Mouse (Mus musculus) midbrain, embryonic 15.5 days (tissue): ENCODE measurements around the gene Phactr1. TPM values are rescaled to one million over a fixed set of nuclear protein-coding genes. Genes with fewer than 3 reads are reported as not detected.
"Not testable (repeated sequence)": the region's sequence is repeated elsewhere in the genome, so short reads cannot be mapped to it uniquely, and the experiment has no call there.

Experiments used
- ATAC-seq: fragments of 200-750 bp; cut with Nextera tagmentation; replicated peaks from 2 replicates; pipeline ENCODE4 v1.8.0; 2017; ENCODE audit warnings: moderate TSS enrichment
- H3K27ac ChIP-seq: fragments of 300-500 bp; sonication (generic); 2 replicates; pipeline ENCODE4 v1.5.1; 2015; ENCODE audit warnings: mild to moderate bottlenecking, inconsistent platforms
- H3K27me3 ChIP-seq: fragments of 300-500 bp; sonication (generic); replicated peaks from 2 replicates; pipeline ENCODE4 v1.6.1; 2015; ENCODE audit warnings: inconsistent platforms
- H3K36me3 ChIP-seq: fragments of 300-500 bp; sonication (generic); replicated peaks from 2 replicates; pipeline ENCODE4 v1.6.1; 2015; ENCODE audit warnings: inconsistent platforms
- H3K4me1 ChIP-seq: fragments of 300-500 bp; sonication (generic); 2 replicates; pipeline ENCODE4 v1.6.1; 2015; ENCODE audit warnings: inconsistent platforms
- H3K4me2 ChIP-seq: fragments of 300-500 bp; sonication (generic); 2 replicates; pipeline ENCODE4 v1.6.1; 2015; ENCODE audit warnings: inconsistent platforms, mild to moderate bottlenecking, moderate library complexity
- H3K4me3 ChIP-seq: fragments of 300-500 bp; sonication (generic); 2 replicates; pipeline ENCODE4 v1.5.1; 2015; ENCODE audit warnings: mild to moderate bottlenecking, inconsistent platforms
- H3K9ac ChIP-seq: fragments of 300-500 bp; sonication (generic); 2 replicates; pipeline ENCODE4 v1.6.1; 2015; ENCODE audit warnings: mild to moderate bottlenecking, inconsistent platforms
- H3K9me3 ChIP-seq: fragments of 300-500 bp; sonication (generic); 2 replicates; pipeline ENCODE4 v1.6.1; 2016; ENCODE audit warnings: inconsistent platforms
- WGBS: fragments of 180-500 bp; shearing (Covaris S2); methylation state at CpG from one replicate; pipeline ENCODE4 v1.1.7; 2015; ENCODE audit warnings: mixed read lengths; 5-methylcytosine and 5-hydroxymethylcytosine counted together
- polyA plus RNA-seq: library from polyadenylated mRNA; unstranded; fragments of >200 nt; fragmentation: Nextera tagmentation; extraction: Ambion mirVana; gene quantifications from 2 replicates; pipeline ENCODE4 v1.2.1, GENCODE M21; 2015

The Phactr1 gene
- polyA plus RNA-seq, 1 experiment from 2014 or later = 62.1 TPM

DNA sequence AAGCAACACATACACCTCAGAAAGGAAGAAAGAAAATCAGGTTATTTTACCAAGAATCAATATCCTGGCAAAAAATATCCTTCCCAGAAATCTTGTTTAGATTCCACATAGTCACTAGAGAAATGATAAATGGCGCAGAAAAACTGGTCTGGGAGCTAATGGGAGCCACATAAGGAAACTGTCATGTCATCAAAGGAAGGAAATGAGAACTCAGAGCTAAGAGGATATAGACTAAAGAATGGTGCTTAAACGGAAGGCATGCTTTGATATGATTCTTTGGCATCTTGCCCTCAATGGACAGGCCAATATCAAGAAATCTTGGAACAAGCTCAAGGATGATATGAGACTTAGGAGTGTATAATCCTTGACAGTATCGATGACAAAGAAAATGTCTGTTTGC lies 263.7 kb downstream of the Phactr1 start:
- Histone ChIP-seq H3K27ac (no peak overlapping the region), H3K27me3 (no peaks in the 10 kb centered on the region), H3K4me2 (no peak overlapping the region), H3K4me3 (no peak overlapping the region), H3K9me3 (no peaks in the 10 kb centered on the region), H3K36me3 (no peaks in the 10 kb centered on the region), H3K4me1 (no peaks in the 10 kb centered on the region), H3K9ac (no peak overlapping the region)
- ATAC-seq = no peak
- WGBS = 78% methylated on average over 3 of the region's 3 CpGs

- not testable (repeated sequence) for H3K9ac ChIP-seq, ATAC-seq, H3K9me3 ChIP-seq, H3K4me3 ChIP-seq, H3K4me2 ChIP-seq, H3K27me3 ChIP-seq, H3K36me3 ChIP-seq, H3K27ac ChIP-seq, H3K4me1 ChIP-seq
- WGBS = 56% methylated on average over 4 of the region's 4 CpGs
Observed at GRCm38 (mm10) chr13:42945201-42945600, 264.8 kb downstream of the Phactr1 start.

- no peak overlapping the region for H3K9ac ChIP-seq
- WGBS = 84% methylated on average over 10 of the region's 10 CpGs
- H3K4me1 ChIP-seq = peaks cover 7% of the 10 kb centered on the region
- no peak overlapping the region for H3K27ac ChIP-seq
- no peak overlapping the region for H3K4me2 ChIP-seq
- H3K27me3 ChIP-seq = no peaks in the 10 kb centered on the region
- no peak overlapping the region for H3K4me3 ChIP-seq
- no peak for ATAC-seq
- H3K36me3 ChIP-seq = no peaks in the 10 kb centered on the region
- H3K9me3 ChIP-seq = no peaks in the 10 kb centered on the region
Observed at GRCm38 (mm10) chr13:42948717-42949265, 268.4 kb downstream of the Phactr1 start.

DNA sequence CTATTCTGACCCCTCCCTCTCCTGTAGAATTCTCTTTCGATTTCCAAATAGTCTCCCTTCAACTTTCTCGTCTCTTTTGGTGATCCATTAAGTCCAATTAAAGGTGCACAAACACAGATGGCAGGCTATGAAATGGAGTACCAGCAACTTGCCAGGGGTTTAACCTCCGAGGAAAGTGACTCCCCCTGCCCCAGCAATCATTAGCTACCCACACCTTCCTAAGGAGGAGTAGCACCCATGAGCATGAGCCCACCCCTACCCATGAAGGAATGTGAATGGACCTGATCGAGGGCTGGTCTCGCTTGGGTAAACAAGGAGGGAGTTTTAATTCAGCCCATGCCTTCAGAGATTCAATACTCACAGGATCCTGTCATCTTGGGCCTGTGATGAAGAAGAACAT lies 268.9 kb downstream of the Phactr1 start:
- Histone ChIP-seq H3K4me2 (no peak overlapping the region), H3K4me3 (no peak overlapping the region), H3K9me3 (no peaks in the 10 kb centered on the region), H3K9ac (no peak overlapping the region), H3K27me3 (no peaks in the 10 kb centered on the region), H3K4me1 (peaks cover 7% of the 10 kb centered on the region), H3K36me3 (no peaks in the 10 kb centered on the region), H3K27ac (no peak overlapping the region)
- 79% methylated on average over 5 of the region's 5 CpGs for WGBS
- ATAC-seq = no peak

DNA sequence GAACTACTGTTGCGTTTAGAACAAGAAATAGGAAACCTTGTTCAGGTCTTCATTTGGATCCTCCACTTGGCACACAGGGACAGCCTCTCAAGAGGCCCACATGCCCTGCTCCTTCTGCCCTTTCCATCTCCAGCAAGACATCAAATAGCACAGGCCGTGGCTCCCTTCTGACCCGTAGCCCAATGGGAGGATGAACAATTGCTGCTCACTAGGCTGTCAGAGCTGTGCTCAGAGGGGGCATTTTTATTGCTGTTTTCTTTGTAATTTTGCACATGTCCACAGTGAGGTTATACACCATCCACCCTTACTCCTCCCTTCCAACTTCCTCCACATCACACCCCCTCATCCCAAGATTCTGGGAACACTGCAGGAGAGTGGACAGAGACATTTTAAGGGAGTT lies 269.6 kb downstream of the Phactr1 start:
- H3K9me3 ChIP-seq = no peaks in the 10 kb centered on the region
- peaks cover 7% of the 10 kb centered on the region for H3K4me1 ChIP-seq
- ATAC-seq = no peak
- no peak overlapping the region for H3K9ac ChIP-seq
- WGBS = 84% methylated on average over 3 of the region's 3 CpGs
- H3K36me3 ChIP-seq = no peaks in the 10 kb centered on the region
- no peak overlapping the region for H3K27ac ChIP-seq
- H3K4me3 ChIP-seq = no peak overlapping the region
- H3K27me3 ChIP-seq = no peaks in the 10 kb centered on the region
- no peak overlapping the region for H3K4me2 ChIP-seq

DNA sequence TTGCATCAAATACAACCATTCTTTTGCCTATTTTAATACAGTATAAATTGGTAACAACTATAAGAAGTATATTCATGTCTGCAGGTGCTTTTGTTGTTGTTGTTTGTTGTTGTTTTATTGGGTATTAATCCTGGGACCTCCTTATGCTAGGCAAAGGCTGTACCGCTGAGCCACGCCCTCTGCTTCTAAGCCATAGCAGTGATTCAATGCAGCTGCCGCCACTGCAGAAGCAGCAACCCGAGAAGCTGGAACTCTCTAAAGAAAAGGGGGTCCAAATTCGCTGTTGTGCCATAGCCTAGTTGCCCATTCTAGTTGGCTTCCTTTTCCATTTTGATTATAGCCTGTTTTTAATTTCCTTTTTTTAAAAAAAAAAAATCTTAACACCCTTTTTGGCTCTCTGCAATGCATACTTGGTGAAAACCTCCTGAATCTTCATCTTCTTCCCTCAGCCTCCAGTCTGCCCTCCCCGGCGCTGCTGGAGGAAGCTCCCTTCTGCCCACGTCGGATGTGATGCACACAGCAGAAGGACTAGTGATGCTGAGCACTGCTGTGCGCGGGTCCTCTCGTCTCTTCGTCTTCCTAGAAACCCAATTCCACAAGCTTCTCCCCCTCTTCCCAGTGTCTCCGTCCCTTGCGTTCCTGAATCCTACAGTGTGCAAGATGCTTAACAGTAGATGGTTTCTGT lies 271.8 kb downstream of the Phactr1 start:
- ATAC-seq = no peak
- Histone ChIP-seq H3K9ac (no peak overlapping the region), H3K27me3 (no peaks in the 10 kb centered on the region), H3K4me3 (no peak overlapping the region), H3K4me2 (no peak overlapping the region), H3K4me1 (peaks cover 7% of the 10 kb centered on the region), H3K36me3 (no peaks in the 10 kb centered on the region), H3K9me3 (no peaks in the 10 kb centered on the region), H3K27ac (no peak overlapping the region)
- WGBS = 72% methylated on average over 15 of the region's 15 CpGs

GRCm38 (mm10) chr13:42953071-42953470 lies 272.6 kb downstream of the Phactr1 start:
- H3K9me3 ChIP-seq = no peaks in the 10 kb centered on the region
- H3K27me3 ChIP-seq = no peaks in the 10 kb centered on the region
- H3K27ac ChIP-seq = no peak overlapping the region
- ATAC-seq = no peak
- H3K4me2 ChIP-seq = no peak overlapping the region
- H3K36me3 ChIP-seq = no peaks in the 10 kb centered on the region
- H3K9ac ChIP-seq = no peak overlapping the region
- no peak overlapping the region for H3K4me3 ChIP-seq
- 94% methylated on average over 6 of the region's 6 CpGs for WGBS
- peaks cover 7% of the 10 kb centered on the region for H3K4me1 ChIP-seq

- ATAC-seq = no peak
- Histone ChIP-seq H3K27ac (no peak overlapping the region), H3K9me3 (no peaks in the 10 kb centered on the region), H3K36me3 (no peaks in the 10 kb centered on the region), H3K4me2 (no peak overlapping the region), H3K9ac (no peak overlapping the region), H3K27me3 (no peaks in the 10 kb centered on the region), H3K4me1 (peaks cover 7% of the 10 kb centered on the region), H3K4me3 (no peak overlapping the region)
- WGBS = 65% methylated on average over 4 of the region's 5 CpGs
Observed at GRCm38 (mm10) chr13:42954116-42954515, 273.7 kb downstream of the Phactr1 start.

DNA sequence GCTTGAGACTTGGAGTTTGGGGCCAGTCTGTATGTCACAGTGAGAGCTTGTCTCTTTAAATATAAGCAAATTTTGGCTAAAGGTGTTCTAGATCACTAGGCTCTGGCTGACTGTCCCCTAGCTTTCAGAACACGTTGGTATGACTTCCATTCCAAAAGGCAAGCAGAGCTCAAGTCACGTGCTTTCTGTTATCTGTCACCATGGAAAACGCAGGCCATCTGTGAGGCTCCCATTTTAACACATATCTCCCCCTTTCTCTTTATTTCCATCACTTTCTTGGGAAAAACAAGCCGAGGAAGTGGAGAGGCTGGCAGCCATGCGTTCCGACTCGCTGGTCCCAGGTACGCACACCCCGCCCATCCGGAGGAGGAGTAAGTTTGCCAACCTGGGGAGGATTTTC lies 275.9 kb downstream of the Phactr1 start:
- H3K4me2 ChIP-seq = no peak overlapping the region
- 89% methylated on average over 10 of the region's 10 CpGs for WGBS

GRCm38 (mm10) chr13:42957856-42958255 lies 277.4 kb downstream of the Phactr1 start:
- no peaks in the 10 kb centered on the region for H3K4me1 ChIP-seq
- H3K36me3 ChIP-seq = no peaks in the 10 kb centered on the region
- H3K9me3 ChIP-seq = no peaks in the 10 kb centered on the region
- H3K27ac ChIP-seq = no peak overlapping the region
- no peak overlapping the region for H3K4me2 ChIP-seq
- WGBS = 67% methylated on average over 7 of the region's 7 CpGs
- no peak for ATAC-seq
- H3K4me3 ChIP-seq = no peak overlapping the region
- H3K9ac ChIP-seq = no peak overlapping the region
- H3K27me3 ChIP-seq = no peaks in the 10 kb centered on the region

More for the DNA sequence above, 275.9 kb downstream of the Phactr1 start:
- H3K9me3 ChIP-seq = no peaks in the 10 kb centered on the region
- H3K36me3 ChIP-seq = no peaks in the 10 kb centered on the region
- H3K27me3 ChIP-seq = no peaks in the 10 kb centered on the region
- H3K4me1 ChIP-seq = no peaks in the 10 kb centered on the region
- no peak overlapping the region for H3K9ac ChIP-seq
- no peak overlapping the region for H3K27ac ChIP-seq
- no peak overlapping the region for H3K4me3 ChIP-seq
- ATAC-seq = no peak

- no peak for ATAC-seq
- no peaks in the 10 kb centered on the region for H3K4me1 ChIP-seq
- no peak overlapping the region for H3K27ac ChIP-seq
- no peaks in the 10 kb centered on the region for H3K36me3 ChIP-seq
- H3K9ac ChIP-seq = no peak overlapping the region
- H3K4me2 ChIP-seq = no peak overlapping the region
- no peaks in the 10 kb centered on the region for H3K9me3 ChIP-seq
- no peak overlapping the region for H3K4me3 ChIP-seq
- 94% methylated on average over 2 of the region's 2 CpGs for WGBS
- no peaks in the 10 kb centered on the region for H3K27me3 ChIP-seq
Observed at GRCm38 (mm10) chr13:42958867-42959266, 278.4 kb downstream of the Phactr1 start.

GRCm38 (mm10) chr13:42961561-42961960 lies 281.1 kb downstream of the Phactr1 start:
- H3K36me3 ChIP-seq = no peaks in the 10 kb centered on the region
- 91% methylated on average over 4 of the region's 4 CpGs for WGBS
- H3K4me3 ChIP-seq = no peak overlapping the region
- no peak for ATAC-seq
- no peak overlapping the region for H3K27ac ChIP-seq
- H3K9ac ChIP-seq = no peak overlapping the region
- H3K4me1 ChIP-seq = no peaks in the 10 kb centered on the region
- no peaks in the 10 kb centered on the region for H3K27me3 ChIP-seq
- H3K4me2 ChIP-seq = no peak overlapping the region
- H3K9me3 ChIP-seq = no peaks in the 10 kb centered on the region

GRCm38 (mm10) chr13:42968537-42968936 lies 288.1 kb downstream of the Phactr1 start:
- WGBS = 82% methylated on average over 4 of the region's 4 CpGs
- no peaks in the 10 kb centered on the region for H3K36me3 ChIP-seq
- no peak overlapping the region for H3K4me3 ChIP-seq
- no peaks in the 10 kb centered on the region for H3K27me3 ChIP-seq
- H3K9ac ChIP-seq = no peak overlapping the region
- H3K27ac ChIP-seq = no peak overlapping the region
- H3K9me3 ChIP-seq = no peaks in the 10 kb centered on the region
- H3K4me2 ChIP-seq = no peak overlapping the region
- no peak for ATAC-seq
- no peaks in the 10 kb centered on the region for H3K4me1 ChIP-seq
